Mouse (Mus musculus) spleen, adult 12 weeks (tissue): Measurements from ENCODE around the gene Sbk2.

Experiments
- DNase-seq: peaks from one replicate; pipeline ENCODE4 v3.0.0; 2022; ENCODE audit warnings: low spot score

Sbk2 gene

GRCm38 (mm10) chr7:4921824-4922482, 42.3 kb downstream of the Sbk2 start, which contains the start of gene Nat14:
Nat14 (plus strand) TSS chr7:4922028.
- no peak for DNase-seq

GRCm38 (mm10) chr7:4920976-4921823, 43.0 kb downstream of the Sbk2 start:
- no peak for DNase-seq

DNA sequence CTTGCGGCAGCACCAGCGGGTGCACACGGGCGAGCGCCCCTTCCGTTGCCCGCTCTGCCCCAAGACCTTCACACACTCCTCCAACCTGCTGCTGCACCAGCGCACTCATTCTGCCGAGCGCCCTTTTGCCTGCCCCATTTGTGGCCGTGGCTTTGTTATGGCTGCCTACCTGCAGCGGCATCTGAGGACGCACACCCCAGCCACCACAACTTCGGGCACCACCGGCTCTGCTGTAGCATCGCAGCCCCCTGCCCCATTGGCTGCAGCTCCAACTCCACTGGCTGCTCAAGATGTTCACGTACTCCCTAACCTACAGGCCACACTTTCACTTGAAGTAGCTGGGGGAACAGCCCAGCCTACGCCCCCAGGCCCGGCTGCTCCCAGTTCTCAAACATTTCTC, 43.7 kb downstream of the Sbk2 start:
- no peak for DNase-seq

- DNase-seq: no peak
Observed at GRCm38 (mm10) chr7:4919971-4920370, 44.2 kb downstream of the Sbk2 start.

GRCm38 (mm10) chr7:4919096-4919495, 45.1 kb downstream of the Sbk2 start:
- no peak for DNase-seq

DNA sequence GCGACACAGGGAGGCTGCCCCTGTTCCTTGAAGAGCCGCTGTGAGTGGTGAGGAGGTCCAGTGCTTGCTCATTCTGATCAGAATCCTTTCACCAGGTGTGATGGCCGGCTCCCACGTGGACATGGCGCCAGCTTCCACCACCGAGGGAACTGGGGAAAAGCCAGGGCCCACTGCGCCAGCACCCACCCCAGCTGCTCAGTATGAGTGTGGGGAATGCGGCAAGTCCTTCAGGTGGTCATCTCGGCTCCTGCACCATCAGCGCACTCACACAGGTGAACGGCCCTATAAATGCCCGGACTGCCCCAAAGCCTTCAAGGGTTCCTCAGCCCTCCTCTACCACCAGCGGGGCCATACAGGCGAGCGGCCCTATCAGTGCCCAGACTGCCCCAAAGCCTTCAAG, 45.5 kb downstream of the Sbk2 start:
- no peak for DNase-seq

GRCm38 (mm10) chr7:4917494-4917893, 46.7 kb downstream of the Sbk2 start:
- no peak for DNase-seq

GRCm38 (mm10) chr7:4915669-4916416, 48.4 kb downstream of the Sbk2 start:
- DNase-seq: peak; percentile 31

DNA sequence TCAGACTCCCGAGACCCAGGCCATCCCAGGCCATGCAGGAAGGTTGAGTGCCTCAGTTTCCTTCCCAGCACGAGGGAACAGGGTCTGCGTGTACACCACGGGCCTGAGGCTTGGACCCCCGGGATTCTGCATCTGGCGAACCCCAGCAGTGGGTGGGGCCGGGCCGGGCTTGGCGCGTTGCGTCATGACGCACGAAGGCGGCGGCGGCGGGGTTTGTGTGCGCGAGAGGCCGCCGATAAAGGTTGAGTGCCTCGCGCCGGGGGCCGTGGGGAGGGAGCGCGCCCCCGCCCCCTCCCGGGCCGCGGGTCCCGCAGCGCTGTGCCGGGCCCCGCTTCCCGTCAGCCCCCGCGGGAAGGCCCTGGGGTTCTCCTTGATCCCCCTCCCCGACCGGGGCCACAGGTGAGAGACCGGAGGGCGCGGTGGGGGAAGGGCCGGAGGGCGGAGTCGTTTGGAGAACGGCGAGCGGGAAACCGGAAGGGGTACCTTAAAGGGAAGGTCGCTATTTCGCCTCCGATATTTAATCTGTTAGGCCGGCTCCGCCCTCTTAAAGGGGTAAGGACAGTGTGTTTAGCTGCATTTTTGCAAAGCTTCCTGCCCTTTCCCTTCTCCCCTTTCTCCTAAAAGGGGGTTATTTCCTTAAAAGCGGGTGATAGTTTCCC, 49.1 kb downstream of the Sbk2 start, which contains the start of gene Zfp628:
TSS of gene Zfp628 (plus strand) at position 211 of the 659 bp plus-strand sequence.
- peak; percentile 89 for DNase-seq

- no peak for DNase-seq
Observed at GRCm38 (mm10) chr7:4912248-4912647, 52.0 kb downstream of the Sbk2 start.

DNA sequence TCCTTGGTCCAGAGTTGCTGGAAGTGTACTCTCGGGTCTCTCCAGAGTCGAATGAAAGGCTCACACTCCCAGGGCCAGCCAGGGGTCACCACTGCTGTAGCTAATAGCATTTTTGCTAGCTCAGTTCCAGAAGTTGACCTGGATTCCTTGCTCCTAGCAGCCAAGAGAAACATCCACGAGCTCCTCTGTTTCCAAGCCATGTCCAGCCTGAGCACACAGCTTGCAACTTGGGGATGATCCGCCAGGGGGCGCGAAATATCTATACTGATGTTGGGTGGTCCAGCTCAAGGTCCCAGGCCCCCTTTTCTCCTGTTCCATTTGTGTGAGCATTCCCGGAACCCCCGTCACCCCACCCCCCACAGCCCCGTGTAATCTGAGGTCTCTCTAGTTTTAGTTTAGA, 52.6 kb downstream of the Sbk2 start:
- DNase-seq: no peak

- no peak for DNase-seq
Observed at GRCm38 (mm10) chr7:4906466-4906950, 57.7 kb downstream of the Sbk2 start, which contains the start of gene Gm36210. Gm36210 (minus strand) TSS chr7:4906516.

DNA sequence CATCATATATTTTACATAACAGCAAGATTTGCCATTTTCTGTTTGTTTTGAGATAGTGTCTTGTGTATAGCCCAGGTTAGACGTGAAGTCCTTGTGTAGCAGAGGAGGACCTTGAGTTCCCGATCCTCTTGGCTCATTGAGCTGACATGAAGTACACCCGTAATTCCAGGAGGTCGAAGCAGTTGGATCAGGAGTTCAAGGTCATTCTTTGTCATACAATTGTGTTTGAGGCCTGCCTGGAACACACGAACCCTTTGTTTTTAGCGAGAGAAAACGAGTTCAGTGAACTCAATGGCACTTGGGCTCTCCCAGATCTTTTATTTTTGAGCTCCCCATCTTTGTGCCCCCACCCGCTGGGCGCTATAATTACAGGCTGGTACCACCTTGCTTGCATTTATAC, 61.8 kb downstream of the Sbk2 start:
- DNase-seq: no peak

DNA sequence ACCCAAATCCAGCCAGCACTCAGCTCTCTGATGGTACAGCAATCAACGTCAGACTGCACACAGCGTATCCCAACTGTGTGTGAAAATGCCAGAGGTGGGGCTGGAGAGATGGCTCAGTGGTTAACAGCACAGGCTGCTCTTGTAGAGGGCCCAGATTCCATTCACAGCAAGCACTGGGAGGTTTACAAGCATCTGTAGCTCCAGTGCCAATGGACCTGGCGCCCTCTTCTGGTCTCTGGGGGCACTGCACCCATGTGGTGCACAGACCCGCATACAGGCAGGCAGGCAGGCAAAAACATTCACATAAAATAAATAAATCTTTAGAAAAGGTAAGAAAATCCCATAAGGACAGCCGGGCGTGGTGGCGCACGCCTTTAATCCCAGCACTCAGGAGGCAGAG, 63.0 kb downstream of the Sbk2 start:
- DNase-seq: peak; percentile 40

DNA sequence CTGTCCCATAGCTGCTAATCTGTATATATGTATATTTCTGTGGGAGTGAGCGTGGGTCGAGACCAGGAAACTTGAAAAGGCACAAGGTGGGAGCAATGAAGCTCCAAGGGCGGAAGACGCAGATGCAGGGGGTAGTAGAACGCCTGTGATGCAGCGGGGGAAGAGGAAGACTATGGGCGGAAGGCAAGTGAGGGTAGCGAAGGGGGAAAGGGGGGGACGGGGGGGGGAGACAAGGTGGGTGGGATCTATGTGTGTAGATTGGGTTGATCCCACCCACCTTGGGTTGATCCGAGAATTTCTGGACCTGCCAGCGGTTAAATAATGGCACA, 63.7 kb downstream of the Sbk2 start:
- DNase-seq: no peak

DNA sequence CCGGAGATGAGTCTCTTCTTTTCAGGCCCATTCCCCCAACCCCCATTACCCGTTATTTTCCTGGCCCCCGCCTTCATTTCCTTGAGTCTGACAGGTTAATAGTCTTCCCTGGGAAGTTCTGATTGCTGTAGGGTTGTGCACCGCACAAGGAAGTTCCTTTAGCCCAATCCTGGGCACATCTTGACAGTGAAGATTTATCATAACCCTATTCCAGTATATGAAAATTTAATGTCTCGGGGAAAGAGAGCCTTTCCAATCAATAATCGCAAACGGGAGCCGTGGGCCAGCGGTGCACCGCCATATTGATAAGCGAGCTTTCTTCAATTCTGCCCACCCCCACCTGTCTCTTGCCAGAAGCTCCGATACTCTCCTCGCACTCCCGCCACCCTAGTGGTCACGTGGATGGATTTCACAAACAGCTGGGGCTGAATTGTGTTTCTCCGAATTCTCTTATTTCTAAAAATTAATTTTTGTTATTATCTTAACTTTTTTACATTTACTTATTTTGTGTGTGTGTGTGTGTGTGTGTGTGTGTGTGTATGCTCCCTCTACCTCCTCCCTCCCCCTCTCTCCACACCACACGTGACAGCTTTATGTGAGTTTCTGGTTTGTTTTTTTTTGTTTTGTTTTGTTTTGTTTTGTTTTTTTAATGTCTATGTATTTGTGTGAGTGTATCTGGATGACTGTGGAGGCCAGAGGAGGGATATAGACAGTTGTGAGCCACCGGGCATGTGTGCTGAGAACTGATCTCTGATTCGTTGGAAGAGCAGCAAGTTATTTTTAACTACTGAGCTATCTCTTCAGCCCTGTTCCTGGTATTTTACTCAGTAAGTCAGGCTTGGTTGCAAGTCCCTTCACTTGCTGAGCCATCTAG, 64.3 kb downstream of the Sbk2 start:
- DNase-seq: no peak

DNA sequence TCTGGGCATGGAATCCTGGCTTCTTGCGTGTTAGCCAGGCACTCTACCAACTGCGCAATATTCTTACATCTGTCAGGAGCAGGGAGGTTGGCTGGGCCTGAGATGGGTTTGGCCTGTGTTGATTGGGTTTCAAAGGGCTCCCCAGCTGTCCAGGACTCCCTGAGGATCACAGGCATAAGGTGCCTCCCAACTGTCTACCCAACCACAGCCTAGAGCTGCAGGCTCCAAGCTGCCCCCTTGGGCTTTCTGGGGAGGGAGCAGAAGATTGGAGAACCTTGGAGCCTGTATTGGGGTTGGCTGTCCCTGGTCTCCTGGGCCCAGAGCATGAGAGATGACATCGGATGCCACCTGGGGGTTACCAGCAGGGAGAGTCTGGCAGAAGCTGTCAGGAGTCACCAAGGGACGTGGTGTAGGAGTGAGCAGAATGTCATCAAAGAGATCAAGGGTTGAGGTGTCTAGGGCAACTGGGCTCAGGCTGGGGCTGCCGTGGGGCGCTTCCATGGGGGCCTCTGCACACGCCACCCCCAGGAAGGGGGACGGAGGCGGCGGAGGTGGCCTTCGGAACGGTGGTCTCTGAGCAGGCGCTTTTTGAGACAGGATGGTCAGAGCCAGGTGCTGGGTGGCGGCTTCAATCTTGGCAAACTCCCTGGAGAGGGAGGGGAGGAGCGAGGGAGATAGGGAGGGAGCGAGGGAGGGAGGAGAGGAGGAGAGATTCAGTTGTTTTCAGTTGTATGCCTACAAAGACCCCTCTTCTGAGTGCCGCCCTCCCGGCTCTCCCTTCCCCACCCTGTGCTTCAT, 65.2 kb downstream of the Sbk2 start:
- DNase-seq: no peak

DNA sequence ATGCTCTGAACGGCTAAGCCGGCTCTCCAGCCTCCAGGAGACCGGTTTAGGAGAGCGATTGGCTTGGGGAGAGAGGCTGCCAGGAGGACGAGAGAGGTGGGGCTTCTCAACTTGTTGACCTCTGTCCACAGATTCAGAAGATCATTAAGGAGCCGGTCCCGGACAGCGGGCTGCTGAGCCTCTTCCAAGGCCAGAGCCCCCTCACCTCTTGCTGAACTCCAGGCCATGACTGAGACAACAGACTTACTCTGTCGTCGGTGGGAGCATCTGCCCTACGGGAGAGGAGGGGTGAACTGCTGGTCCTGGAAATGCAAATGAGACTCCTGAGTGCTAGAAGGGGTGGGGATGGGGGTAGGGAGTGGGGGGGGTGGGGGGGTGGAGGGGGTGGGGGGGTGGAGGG, 69.0 kb downstream of the Sbk2 start:
- no peak for DNase-seq
